Mouse (Mus musculus): ENCODE data around the gene Mllt10.

DNA sequence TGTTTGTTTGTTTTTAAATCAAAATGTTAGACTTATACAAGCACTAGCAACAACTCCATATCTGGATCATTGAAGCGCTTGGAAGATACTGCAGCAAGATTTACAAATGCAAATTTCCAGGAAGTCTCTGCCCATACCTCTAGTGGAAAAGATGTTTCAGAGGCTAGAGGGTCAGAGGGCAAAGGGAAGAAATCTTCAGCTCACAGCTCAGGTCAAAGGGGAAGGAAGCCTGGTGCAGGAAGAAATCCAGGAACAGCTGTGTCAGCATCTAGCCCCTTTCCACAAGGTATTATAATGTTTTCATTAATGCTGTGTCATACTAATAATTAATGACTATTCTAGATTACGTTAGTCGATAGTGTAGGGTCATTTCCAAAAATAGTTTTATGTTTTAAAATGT is 104.4 kb downstream of the Mllt10 start:
- no peak for TF ChIP-seq CTCF (IDR thresholded peaks at IDR 0.05; ENCODE audit: borderline replicate concordance, control insufficient read depth, extremely low read depth, insufficient read depth, low read length, poor library complexity)
- TF ChIP-seq POLR2A (IDR thresholded peaks at IDR 0.05; ENCODE audit: control insufficient read depth, extremely low read depth, insufficient read depth, low read length, poor library complexity) = no peak
